Mouse (Mus musculus) small intestine, adult 2 months (tissue): Measurements from ENCODE around the gene Set.

Source experiments
- CTCF ChIP-seq: fragments of 200-500 bp; IDR thresholded peaks from 2 replicates; pipeline ENCODE4 v1.5.1; 2012; ENCODE audit warnings: low read depth, mild to moderate bottlenecking, control low read depth, inconsistent platforms, low read length, moderate library complexity, mixed read lengths; ENCODE audit not compliant: insufficient replicate concordance, insufficient read length; ENCODE audit errors: extremely low read depth
- POLR2A ChIP-seq: fragments of 200-500 bp; IDR thresholded peaks from 2 replicates; pipeline ENCODE4 v1.6.1; 2012; ENCODE audit warnings: low read depth, mild to moderate bottlenecking, control low read depth, inconsistent platforms, low read length, moderate library complexity

DNA sequence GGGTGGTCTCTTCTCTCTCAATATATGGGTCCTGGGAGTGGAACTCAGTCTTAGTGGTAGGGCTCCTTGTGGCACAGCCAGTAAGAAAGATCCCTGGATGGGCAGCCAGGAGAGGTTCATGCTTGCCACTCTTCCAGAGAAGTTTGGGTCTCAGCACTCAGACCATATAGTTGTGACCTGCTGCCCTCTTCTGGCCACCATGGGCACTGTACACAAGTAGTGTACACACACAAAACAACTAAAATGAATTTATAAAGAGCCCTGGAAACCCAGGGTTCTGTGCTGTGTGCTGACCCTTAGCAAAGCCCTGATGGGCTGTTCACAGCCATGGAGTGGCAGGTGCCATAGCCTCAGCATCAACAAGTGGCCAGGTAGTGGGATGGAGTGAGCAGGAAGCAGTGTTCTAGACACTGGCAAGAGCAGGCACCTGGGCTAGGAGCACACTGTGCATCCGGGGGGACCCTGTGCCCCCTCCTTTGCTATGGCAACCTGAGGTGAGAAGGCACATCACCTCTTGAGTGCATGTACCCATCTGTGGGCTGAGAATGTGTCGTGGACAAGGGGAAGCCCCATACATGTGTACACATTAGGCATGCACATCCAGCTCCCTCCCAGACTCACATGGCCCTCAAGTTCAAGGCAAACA is 38.8 kb downstream of the Set start:
- peak; percentile 58; the same call in 1 of the 2 replicates for TF ChIP-seq CTCF
- TF ChIP-seq POLR2A = no peak
